Mouse (Mus musculus) frontal cortex, adult 2 months (tissue): Measurements from ENCODE around the gene Hbb-bs. TPM values are rescaled to one million over a fixed set of nuclear protein-coding genes. Genes with fewer than 3 reads are reported as not detected.
A peak's percentile ranks its signal among the peaks of the same experiment; 100 is the strongest.
"Not testable (repeated sequence)": the region's sequence is repeated elsewhere in the genome, so short reads cannot be mapped to it uniquely, and the experiment has no call there.

Experiments used
- DNase-seq, 2 experiments: peaks; one replicate each; pipeline ENCODE4 v3.0.0; 2022; ENCODE audit warnings: low spot score in 1 of 2; ENCODE audit errors: extremely low spot score in 1 of 2
- polyA plus RNA-seq: library from polyadenylated mRNA; depleted of rRNA; stranded (reverse); fragments of >200 nt; gene quantifications from 2 replicates; pipeline ENCODE4 v1.2.3, GENCODE M21; 2012; rRNA removed

Gene Hbb-bs
- polyA plus RNA-seq, 1 experiment, result 468 TPM

DNA sequence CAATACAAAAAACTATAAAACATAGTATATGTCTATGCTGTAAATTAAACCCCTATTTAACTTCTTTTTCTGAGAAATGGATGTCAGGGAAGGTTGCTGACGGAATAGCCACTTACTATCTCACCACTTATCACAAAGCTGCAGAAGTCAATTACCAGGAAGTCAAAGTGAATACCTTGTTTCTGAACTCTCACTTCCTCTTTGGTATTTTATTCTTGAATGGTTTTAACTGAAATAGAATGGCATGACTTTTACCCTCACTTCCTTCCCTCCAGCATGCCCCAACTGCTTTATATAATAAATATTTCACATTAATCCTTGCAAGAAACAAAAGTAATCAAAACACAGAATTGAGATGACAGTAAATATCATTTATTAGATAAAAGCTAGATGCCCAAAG is 15.7 kb downstream of the Hbb-bs start:
- no peak for DNase-seq

DNA sequence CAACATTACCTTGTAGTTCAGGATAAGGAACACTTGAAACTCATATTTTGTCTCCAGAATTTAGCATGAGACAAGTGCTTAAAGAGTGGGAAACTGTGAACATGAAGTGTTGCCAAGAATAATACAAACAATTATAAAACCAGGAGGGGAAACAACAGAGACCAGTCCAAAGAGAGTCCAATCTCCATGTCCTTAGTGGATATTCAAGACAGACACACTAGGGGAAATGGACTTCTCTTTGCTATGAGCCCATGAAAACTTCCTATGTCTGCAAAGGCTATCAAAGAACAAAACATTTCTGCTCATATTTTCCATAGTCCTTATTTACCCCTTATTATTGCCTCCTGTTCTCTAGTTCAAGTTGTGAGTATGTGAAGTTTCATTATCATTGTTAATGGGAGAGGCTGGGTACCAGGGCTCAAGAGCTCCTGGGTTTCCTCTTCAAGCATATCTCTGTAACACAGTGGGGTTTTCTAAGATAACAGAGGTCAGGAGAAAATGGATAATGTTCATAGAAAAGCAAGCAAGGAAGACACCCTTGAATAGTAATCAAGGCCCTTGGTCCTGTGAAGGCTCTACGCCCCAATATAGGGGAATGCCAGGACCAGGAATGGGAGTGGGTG is 16.6 kb downstream of the Hbb-bs start:
- no peak for DNase-seq

DNA sequence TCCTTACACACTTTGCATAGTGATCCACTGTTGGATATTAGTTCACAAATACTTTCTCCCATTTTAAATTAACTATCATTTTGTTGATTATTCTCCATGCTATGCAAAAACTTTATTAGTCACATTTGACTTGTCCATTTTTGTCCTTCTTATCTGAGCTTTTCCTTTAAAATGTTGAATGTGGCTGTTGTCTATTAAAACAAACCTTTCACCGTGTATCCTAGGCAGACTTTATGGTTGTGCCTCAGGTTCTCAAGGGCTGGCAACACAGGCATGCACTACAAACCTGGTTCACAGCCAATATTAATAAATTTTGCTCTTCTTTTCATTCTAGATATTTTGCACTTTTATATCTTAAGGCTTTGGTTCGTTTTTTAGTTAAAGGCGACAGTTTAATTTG is 17.1 kb downstream of the Hbb-bs start:
- DNase-seq, result no peak

DNA sequence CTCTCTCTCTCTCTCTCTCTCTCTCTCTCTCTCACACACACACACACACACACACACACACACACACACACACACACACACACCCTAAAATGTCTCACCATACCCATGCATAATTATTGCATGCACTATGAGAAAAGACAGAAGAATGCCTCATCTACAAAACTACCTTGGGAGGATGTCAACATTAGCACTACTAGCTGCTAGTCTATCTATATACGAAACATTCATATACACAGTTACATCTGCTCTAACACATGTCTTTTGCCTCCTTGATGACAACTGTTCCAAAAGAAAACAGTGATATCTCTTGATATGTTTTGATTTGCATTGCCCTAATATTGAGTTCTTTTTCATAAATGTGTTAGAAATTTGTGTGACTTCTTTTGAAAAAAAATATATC is 17.6 kb downstream of the Hbb-bs start:
- no peak for DNase-seq

DNA sequence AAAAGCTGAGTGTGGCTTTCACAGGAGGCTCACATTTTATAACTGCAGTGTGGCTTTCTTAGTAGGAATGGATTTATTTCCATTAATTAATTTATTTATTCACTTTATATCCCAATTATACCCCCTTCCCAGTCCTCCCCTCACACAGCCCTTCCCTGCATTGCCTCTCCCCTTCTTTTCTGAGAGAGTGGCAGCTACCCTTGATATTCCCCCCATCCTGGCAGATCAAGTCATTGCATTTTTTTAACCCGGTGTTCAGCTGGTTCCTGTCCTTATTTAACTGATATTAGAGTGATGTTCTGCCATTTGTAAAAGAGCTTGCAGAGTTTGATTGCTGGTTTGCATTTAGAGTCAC is 18.1 kb downstream of the Hbb-bs start:
- DNase-seq, result no peak

DNA sequence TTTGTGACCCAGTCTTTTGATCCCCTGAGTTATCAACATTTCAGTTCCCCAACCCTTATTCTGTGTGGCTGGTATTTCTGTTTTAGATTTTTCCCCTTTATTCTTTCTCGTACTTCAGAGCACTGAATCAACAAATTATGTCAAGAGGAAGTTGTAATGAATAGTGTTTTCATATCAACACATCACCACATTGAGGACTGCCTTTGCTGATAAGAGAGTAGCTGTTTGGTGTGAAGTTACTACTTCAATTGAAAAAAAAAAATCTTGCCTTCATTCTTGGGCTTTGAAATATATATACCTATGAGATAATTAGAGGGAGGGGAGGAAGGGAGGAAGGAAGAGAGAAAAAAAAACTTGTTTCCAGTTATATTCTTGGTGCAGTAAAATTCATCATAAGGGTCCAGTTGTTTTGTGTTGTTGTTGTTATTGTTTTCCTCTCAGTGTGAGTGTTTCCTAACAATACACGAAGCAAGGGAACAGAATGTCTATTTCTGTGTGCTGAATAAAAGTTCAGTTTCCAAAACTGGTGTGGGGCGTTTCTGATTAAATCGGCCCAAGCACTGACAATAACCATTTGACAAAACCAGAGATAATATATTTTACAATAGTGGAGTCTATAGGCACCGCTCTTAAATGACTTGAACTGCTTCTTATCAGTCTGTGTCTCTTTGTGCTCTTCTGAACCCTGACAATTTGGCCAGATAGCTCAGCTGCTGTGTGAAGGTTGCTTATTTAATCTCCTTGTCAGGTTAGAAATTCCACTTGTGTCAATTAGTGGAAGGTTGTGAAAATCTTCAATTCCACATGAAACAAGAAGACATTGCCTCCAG is 18.7 kb downstream of the Hbb-bs start:
- no peak for DNase-seq

DNA sequence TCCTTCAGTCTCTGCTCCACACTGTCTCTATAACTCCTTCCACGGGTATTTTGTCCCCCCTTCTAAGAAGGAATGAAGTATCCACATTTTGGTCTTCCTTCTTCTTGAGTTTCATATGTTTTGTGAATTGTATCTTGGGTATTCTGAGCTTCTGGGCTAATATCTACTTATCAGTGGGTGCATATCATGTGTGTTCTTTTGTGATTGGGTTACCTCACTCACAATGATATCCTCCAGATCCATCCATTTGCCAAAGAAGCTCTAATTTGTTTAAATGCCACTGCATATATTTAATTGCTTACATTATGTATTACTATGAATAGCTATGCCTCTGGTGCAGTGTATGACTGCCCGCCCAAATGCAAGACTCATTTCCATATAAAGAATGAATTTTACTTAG is 19.8 kb downstream of the Hbb-bs start:
- not testable (repeated sequence) for DNase-seq

DNA sequence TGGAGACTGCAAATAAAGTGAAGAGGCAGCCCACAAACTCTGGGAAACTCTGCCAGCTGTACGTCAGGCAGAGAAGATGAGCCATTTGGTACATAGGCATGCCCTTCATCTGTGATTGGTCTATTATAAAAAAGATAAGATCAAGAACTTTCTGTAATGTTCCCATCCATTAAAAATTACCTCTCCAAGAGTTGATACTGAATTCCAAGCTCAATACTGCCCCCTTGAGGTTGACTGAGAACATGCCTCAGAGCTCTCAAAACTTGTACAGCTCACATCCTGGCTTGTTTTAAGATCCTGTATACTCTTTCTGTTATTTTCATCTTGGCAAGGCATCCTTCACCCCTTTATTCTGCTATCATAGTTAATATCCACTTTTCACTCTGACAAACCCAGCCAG is 21.0 kb downstream of the Hbb-bs start:
- DNase-seq, result peak in 1 of 2 experiments; percentile 70

DNA sequence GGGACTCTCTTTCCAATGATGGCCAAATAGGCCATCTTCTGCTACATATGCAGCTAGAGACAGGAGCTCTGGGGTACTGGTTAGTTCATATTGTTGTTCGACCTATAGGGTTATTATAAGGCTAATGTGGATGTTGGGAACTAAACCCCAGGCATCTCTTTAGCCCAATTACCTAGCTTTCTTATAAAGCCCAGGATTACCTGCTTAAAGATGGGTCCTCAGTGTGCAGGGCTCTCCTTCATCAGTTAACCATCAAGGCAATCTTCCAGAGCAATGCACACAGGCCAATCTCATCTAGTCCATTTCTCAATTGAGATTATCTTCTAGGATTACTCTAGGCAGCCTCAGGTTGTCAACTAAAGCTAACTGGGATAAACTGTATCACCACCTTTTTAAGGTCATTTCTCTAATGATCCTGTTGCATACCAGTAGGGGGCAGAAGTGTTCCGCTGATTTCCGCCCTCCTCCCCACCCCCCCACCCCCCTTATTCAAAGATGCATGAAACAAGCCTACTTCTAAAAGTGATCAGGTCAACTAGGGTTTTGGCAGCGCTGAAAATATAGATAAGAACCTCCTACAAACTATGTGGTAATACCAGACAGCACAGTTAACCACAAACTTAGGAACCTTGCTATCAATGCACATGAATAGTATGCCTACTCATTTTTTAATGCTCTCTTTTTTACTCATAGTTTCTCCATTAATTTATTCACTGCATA is 35.1 kb downstream of the Hbb-bs start:
- no peak for DNase-seq

DNA sequence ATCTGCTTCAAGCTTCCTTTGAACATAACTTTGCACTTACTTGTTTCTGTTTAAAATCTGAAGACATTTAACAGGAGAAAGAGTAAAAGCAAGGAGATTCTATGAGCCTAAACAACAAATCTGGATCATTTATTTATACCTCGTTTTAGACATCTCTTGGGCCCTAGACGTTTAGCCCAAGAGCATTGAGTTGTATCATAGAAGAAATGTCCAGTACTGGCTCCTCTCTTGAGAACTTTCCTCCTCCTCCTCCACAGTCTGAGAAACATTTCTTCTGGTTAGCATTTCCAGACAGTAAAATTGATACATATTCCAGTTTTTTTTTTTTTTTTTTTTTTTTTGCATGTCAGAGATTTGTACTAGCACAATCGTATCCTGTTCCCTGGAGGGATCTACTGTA is 36.2 kb downstream of the Hbb-bs start, which contains the start of gene Olfr67:
Gene Olfr67, minus strand, starts transcription at position 101 of the 400 bp plus-strand sequence.
- DNase-seq, result no peak

DNA sequence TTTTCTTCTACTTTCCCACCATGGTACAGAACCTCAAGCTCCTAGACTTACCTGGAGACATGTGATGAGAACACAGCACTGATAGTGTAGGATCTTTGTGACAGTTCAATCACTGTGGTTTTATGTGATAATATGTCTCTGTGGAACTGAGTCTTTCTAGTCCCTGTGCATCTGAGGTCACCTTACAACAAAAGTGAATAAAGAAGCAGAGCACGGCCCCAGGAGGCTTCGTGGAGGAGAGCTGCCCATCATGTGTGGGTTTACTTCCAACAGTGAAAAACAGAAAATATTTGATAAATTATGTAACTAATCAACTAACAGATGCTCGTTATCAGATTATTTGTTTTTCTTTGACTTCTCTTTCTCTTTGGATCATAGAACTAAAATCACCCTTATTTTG is 48.3 kb downstream of the Hbb-bs start, which contains the start of gene Olfr68:
Gene Olfr68, minus strand, starts transcription at position 101 of the 400 bp plus-strand sequence.
- DNase-seq, result no peak

DNA sequence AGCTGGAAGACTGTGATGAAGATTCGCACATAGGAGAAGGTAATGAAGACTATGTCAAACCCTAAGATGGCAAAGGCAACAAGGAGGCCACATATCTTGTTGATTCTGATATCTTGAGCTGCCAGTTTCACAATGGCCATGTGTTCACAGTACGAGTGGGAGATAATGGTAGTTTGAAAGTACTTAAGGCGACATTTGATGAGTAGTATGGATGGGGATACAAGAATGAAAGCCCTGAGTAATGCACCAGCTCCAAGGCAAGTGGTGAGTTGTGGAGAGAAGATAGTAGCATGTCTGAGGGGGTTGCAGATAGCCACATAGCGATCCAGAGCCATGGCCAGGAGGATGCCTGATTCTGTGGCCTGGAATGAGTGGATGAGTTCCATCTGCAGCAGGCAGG is 50.2 kb downstream of the Hbb-bs start:
- DNase-seq, result not testable (repeated sequence)

Other genes with a start within 250 kb of the Hbb-bs start
- not detected in 2 replicates for gene Olfr618, start 238.0 kb downstream of the Hbb-bs start, polyA plus RNA-seq
- not detected in 2 replicates for gene Olfr619, start 227.5 kb downstream of the Hbb-bs start, polyA plus RNA-seq
- not detected in 2 replicates for gene Olfr620, start 215.6 kb downstream of the Hbb-bs start, polyA plus RNA-seq
- gene Olfr622, start 185.4 kb downstream of the Hbb-bs start, polyA plus RNA-seq, result not detected in 2 replicates
- not detected in 2 replicates for gene Olfr623, start 164.4 kb downstream of the Hbb-bs start, polyA plus RNA-seq
- 0.02 TPM in 1 of 2 replicates, not detected in the other for gene Olfr624, start 156.9 kb downstream of the Hbb-bs start, polyA plus RNA-seq
- not detected in 2 replicates for gene Olfr625-ps1, start 145.4 kb downstream of the Hbb-bs start, polyA plus RNA-seq
- not detected in 2 replicates for gene Olfr243, start 113.4 kb downstream of the Hbb-bs start, polyA plus RNA-seq
- gene Olfr628, start 97.7 kb downstream of the Hbb-bs start, polyA plus RNA-seq, result not detected in 2 replicates
- gene Olfr629, start 83.2 kb downstream of the Hbb-bs start, polyA plus RNA-seq, result not detected in 2 replicates
- not detected in 2 replicates for gene Olfr630, start 70.8 kb downstream of the Hbb-bs start, polyA plus RNA-seq
- not detected in 2 replicates for gene Olfr69, start 56.5 kb downstream of the Hbb-bs start, polyA plus RNA-seq
- gene Olfr68, start 48.4 kb downstream of the Hbb-bs start, polyA plus RNA-seq, result not detected in 2 replicates
- not detected in 2 replicates for gene Olfr67, start 36.3 kb downstream of the Hbb-bs start, polyA plus RNA-seq
- gene Hbb-bt, start 14.1 kb downstream of the Hbb-bs start, polyA plus RNA-seq, result 66.4 and 91.1 TPM in 2 replicates
- not detected in 2 replicates for gene Hbb-bh2, start 12.4 kb upstream of the Hbb-bs start, polyA plus RNA-seq
- gene Hbb-bh1, start 15.1 kb upstream of the Hbb-bs start, polyA plus RNA-seq, result 2.1 and 9.1 TPM in 2 replicates
- 20.5 and 59.2 TPM in 2 replicates for gene Hbb-y, start 25.1 kb upstream of the Hbb-bs start, polyA plus RNA-seq
- not detected in 2 replicates for gene Olfr66, start 58.2 kb upstream of the Hbb-bs start, polyA plus RNA-seq
- not detected in 2 replicates for gene Olfr64, start 66.4 kb upstream of the Hbb-bs start, polyA plus RNA-seq
- gene Olfr65, start 75.4 kb upstream of the Hbb-bs start, polyA plus RNA-seq, result not detected in 2 replicates
- gene Olfr631, start 100.7 kb upstream of the Hbb-bs start, polyA plus RNA-seq, result not detected in 2 replicates
- not detected in 2 replicates for gene Olfr632, start 106.3 kb upstream of the Hbb-bs start, polyA plus RNA-seq
- not detected in 2 replicates for gene Olfr633, start 116.3 kb upstream of the Hbb-bs start, polyA plus RNA-seq
- gene Olfr635, start 143.1 kb upstream of the Hbb-bs start, polyA plus RNA-seq, result not detected in 2 replicates
- not detected in 2 replicates for gene Olfr638, start 170.7 kb upstream of the Hbb-bs start, polyA plus RNA-seq
- not detected in 2 replicates for gene Olfr639, start 189.2 kb upstream of the Hbb-bs start, polyA plus RNA-seq
- 0.11 TPM in 1 of 2 replicates, not detected in the other for gene Olfr640, start 197.5 kb upstream of the Hbb-bs start, polyA plus RNA-seq
- gene Olfr641, start 207.3 kb upstream of the Hbb-bs start, polyA plus RNA-seq, result not detected in 2 replicates
- not detected in 2 replicates for gene Olfr642, start 224.6 kb upstream of the Hbb-bs start, polyA plus RNA-seq
- gene 4930516K23Rik, start 233.3 kb upstream of the Hbb-bs start, polyA plus RNA-seq, result not detected in 2 replicates
- gene Olfr644, start 243.8 kb upstream of the Hbb-bs start, polyA plus RNA-seq, result 0.02 TPM in 1 of 2 replicates, not detected in the other